Mouse (Mus musculus) heart, embryonic 16.5 days (tissue): ENCODE measurements at regions not wholly inside any gene's neighbourhood (a gene's known extent, or its start where the extent isn't known, plus 50 kb on each side); places are given as distances from the start of the nearest gene placed in this dataset.

Experiments used
- ATAC-seq: fragments of 200-750 bp; cut with Nextera tagmentation; replicated peaks from 2 replicates; pipeline ENCODE4 v1.8.0; 2017; ENCODE audit warnings: moderate number of reproducible peaks; ENCODE audit not compliant: insufficient read depth, low FRiP score; ENCODE audit errors: extremely low read depth
- H3K27ac ChIP-seq: fragments of 300-500 bp; sonication (generic); 2 replicates; pipeline ENCODE4 v1.5.1; 2014; ENCODE audit warnings: mild to moderate bottlenecking, low read length, control low read depth, moderate library complexity
- H3K27me3 ChIP-seq: fragments of 300-500 bp; sonication (generic); 2 replicates; pipeline ENCODE4 v1.6.1; 2014; ENCODE audit warnings: low read length, mixed read lengths; ENCODE audit not compliant: control insufficient read depth, insufficient read depth
- H3K36me3 ChIP-seq: fragments of 300-500 bp; sonication (generic); 2 replicates; pipeline ENCODE4 v1.6.1; 2014; ENCODE audit not compliant: control insufficient read depth, insufficient read depth
- H3K4me1 ChIP-seq: fragments of 300-500 bp; sonication (generic); 2 replicates; pipeline ENCODE4 v1.6.1; 2014; ENCODE audit warnings: low read length, mixed read lengths; ENCODE audit not compliant: control insufficient read depth, insufficient read depth
- H3K4me2 ChIP-seq: fragments of 300-500 bp; sonication (generic); 2 replicates; pipeline ENCODE4 v1.6.1; 2014; ENCODE audit warnings: low read depth, mild to moderate bottlenecking, control low read depth, low read length
- H3K4me3 ChIP-seq: fragments of 300-500 bp; sonication (generic); 2 replicates; pipeline ENCODE4 v1.5.1; 2014; ENCODE audit warnings: mild to moderate bottlenecking, control low read depth, low read length
- H3K9ac ChIP-seq: fragments of 300-500 bp; sonication (generic); 2 replicates; pipeline ENCODE4 v1.6.1; 2014; ENCODE audit warnings: low read length, control low read depth
- H3K9me3 ChIP-seq: fragments of 300-500 bp; sonication (generic); replicated peaks from 2 replicates; pipeline ENCODE4 v1.6.1; 2016; ENCODE audit warnings: low read length; ENCODE audit not compliant: control insufficient read depth
- WGBS: fragments of 180-500 bp; shearing (Covaris S2); extraction: QIAGEN DNeasy Blood & Tissue Kit; methylation state at CpG from one replicate; pipeline ENCODE4 v1.1.7; 2014; 5-methylcytosine and 5-hydroxymethylcytosine counted together

GRCm38 (mm10) chr8:115626396-115627136 is 81.0 kb downstream of the Maf start:
- Histone ChIP-seq H3K9me3 (no peaks in the 10 kb centered on the region), H3K4me2 (no peak overlapping the region), H3K36me3 (no peaks in the 10 kb centered on the region), H3K27me3 (no peaks in the 10 kb centered on the region), H3K9ac (no peak overlapping the region), H3K27ac (no peak overlapping the region), H3K4me3 (no peak overlapping the region), H3K4me1 (no peaks in the 10 kb centered on the region)
- no peak for ATAC-seq
- 71% methylated on average over 7 of the region's 7 CpGs for WGBS

- Histone ChIP-seq H3K4me2 (no peak overlapping the region), H3K9ac (no peak overlapping the region)
Measured at GRCm38 (mm10) chr8:115625072-115625471, 82.5 kb downstream of the Maf start.

GRCm38 (mm10) chr8:115618049-115618760 is 89.4 kb downstream of the Maf start:
- Histone ChIP-seq H3K4me2 (no peak overlapping the region), H3K36me3 (no peaks in the 10 kb centered on the region), H3K4me1 (no peaks in the 10 kb centered on the region), H3K27ac (no peak overlapping the region), H3K9ac (no peak overlapping the region), H3K27me3 (no peaks in the 10 kb centered on the region), H3K4me3 (no peak overlapping the region), H3K9me3 (no peaks in the 10 kb centered on the region)
- 67% methylated on average over 13 of the region's 13 CpGs for WGBS
- no peak for ATAC-seq

More at GRCm38 (mm10) chr8:115625072-115625471, 82.5 kb downstream of the Maf start:
- Histone ChIP-seq H3K4me1 (no peaks in the 10 kb centered on the region), H3K27ac (no peak overlapping the region), H3K4me3 (no peak overlapping the region), H3K36me3 (no peaks in the 10 kb centered on the region), H3K9me3 (no peaks in the 10 kb centered on the region), H3K27me3 (no peaks in the 10 kb centered on the region)
- ATAC-seq = no peak
- 95% methylated on average over 1 of the region's 1 CpGs for WGBS

GRCm38 (mm10) chr8:115616871-115617605 is 90.6 kb downstream of the Maf start:
- Histone ChIP-seq H3K27ac (no peak overlapping the region), H3K9ac (no peak overlapping the region), H3K4me3 (no peak overlapping the region), H3K4me2 (no peak overlapping the region), H3K27me3 (no peaks in the 10 kb centered on the region), H3K36me3 (no peaks in the 10 kb centered on the region), H3K4me1 (no peaks in the 10 kb centered on the region), H3K9me3 (no peaks in the 10 kb centered on the region)
- no peak for ATAC-seq
- WGBS = 76% methylated on average over 9 of the region's 9 CpGs

GRCm38 (mm10) chr8:115613946-115614584 is 93.5 kb downstream of the Maf start:
- 51% methylated on average over 5 of the region's 5 CpGs for WGBS
- ATAC-seq = no peak

GRCm38 (mm10) chr8:115612119-115612518 is 95.5 kb downstream of the Maf start:
- 78% methylated on average over 3 of the region's 3 CpGs for WGBS

More at GRCm38 (mm10) chr8:115613946-115614584, 93.5 kb downstream of the Maf start:
- no peaks in the 10 kb centered on the region for H3K9me3 ChIP-seq
- H3K27ac ChIP-seq = no peak overlapping the region
- no peak overlapping the region for H3K4me3 ChIP-seq
- H3K4me1 ChIP-seq = no peaks in the 10 kb centered on the region
- no peak overlapping the region for H3K9ac ChIP-seq
- no peak overlapping the region for H3K4me2 ChIP-seq
- H3K27me3 ChIP-seq = no peaks in the 10 kb centered on the region
- no peaks in the 10 kb centered on the region for H3K36me3 ChIP-seq

GRCm38 (mm10) chr8:115599771-115600170 is 107.8 kb downstream of the Maf start:
- Histone ChIP-seq H3K9ac (no peak overlapping the region), H3K4me3 (no peak overlapping the region), H3K9me3 (no peaks in the 10 kb centered on the region), H3K27ac (no peak overlapping the region), H3K36me3 (no peaks in the 10 kb centered on the region), H3K4me2 (no peak overlapping the region), H3K4me1 (no peaks in the 10 kb centered on the region), H3K27me3 (no peaks in the 10 kb centered on the region)
- no peak for ATAC-seq
- 76% methylated on average over 6 of the region's 6 CpGs for WGBS

More at GRCm38 (mm10) chr8:115612119-115612518, 95.5 kb downstream of the Maf start:
- H3K9ac ChIP-seq = no peak overlapping the region
- no peaks in the 10 kb centered on the region for H3K27me3 ChIP-seq
- no peaks in the 10 kb centered on the region for H3K4me1 ChIP-seq
- ATAC-seq = no peak
- no peak overlapping the region for H3K4me2 ChIP-seq
- no peak overlapping the region for H3K4me3 ChIP-seq
- H3K9me3 ChIP-seq = no peaks in the 10 kb centered on the region
- no peak overlapping the region for H3K27ac ChIP-seq
- H3K36me3 ChIP-seq = no peaks in the 10 kb centered on the region

GRCm38 (mm10) chr8:115597226-115597953 is 110.2 kb downstream of the Maf start:
- no peaks in the 10 kb centered on the region for H3K9me3 ChIP-seq
- H3K4me3 ChIP-seq = no peak overlapping the region
- no peaks in the 10 kb centered on the region for H3K27me3 ChIP-seq
- H3K9ac ChIP-seq = no peak overlapping the region
- H3K4me1 ChIP-seq = no peaks in the 10 kb centered on the region
- H3K4me2 ChIP-seq = no peak overlapping the region
- WGBS = 19% methylated on average over 10 of the region's 10 CpGs
- ATAC-seq = no peak
- no peaks in the 10 kb centered on the region for H3K36me3 ChIP-seq
- H3K27ac ChIP-seq = no peak overlapping the region
